Mouse (Mus musculus): Measurements from ENCODE around the gene Rps26.

The Rps26 gene

GRCm38 (mm10) chr10:128606483-128606882 lies 20.1 kb downstream of the Rps26 start:
- DNase-seq (ENCODE audit: low spot score in 2 of 2) = no peak

GRCm38 (mm10) chr10:128602470-128603128 lies 23.9 kb downstream of the Rps26 start:
- no peak for DNase-seq (ENCODE audit: low spot score in 2 of 2)

GRCm38 (mm10) chr10:128601499-128601898 lies 25.0 kb downstream of the Rps26 start:
- DNase-seq (ENCODE audit: low spot score in 2 of 2) = no peak

- no peak for DNase-seq (ENCODE audit: low spot score in 2 of 2)
These were observed 28.1 kb downstream of the Rps26 start for GRCm38 (mm10) chr10:128598476-128598875.

- no peak for DNase-seq (ENCODE audit: low spot score in 2 of 2)
These were observed 33.8 kb downstream of the Rps26 start for GRCm38 (mm10) chr10:128592797-128593196.

- DNase-seq (ENCODE audit: low spot score in 2 of 2) = no peak
These were observed 35.1 kb downstream of the Rps26 start for GRCm38 (mm10) chr10:128591436-128591835.

- DNase-seq (ENCODE audit: low spot score in 2 of 2) = peak; percentile 48 to 63
These were observed 36.3 kb downstream of the Rps26 start for GRCm38 (mm10) chr10:128590193-128590690.

- DNase-seq (ENCODE audit: low spot score in 2 of 2) = peak; percentile 72 to 75
These were observed 36.9 kb downstream of the Rps26 start, which contains the start of gene Erbb3 for GRCm38 (mm10) chr10:128589464-128590192. Gene Erbb3 (minus strand): TSS chr10:128589652.

GRCm38 (mm10) chr10:128588775-128589463 lies 37.6 kb downstream of the Rps26 start:
- DNase-seq (ENCODE audit: low spot score in 2 of 2) = peak in 1 of 2 experiments; percentile 50

GRCm38 (mm10) chr10:128588136-128588535 lies 38.4 kb downstream of the Rps26 start:
- DNase-seq (ENCODE audit: low spot score in 2 of 2) = no peak

GRCm38 (mm10) chr10:128587697-128588096 lies 38.9 kb downstream of the Rps26 start:
- DNase-seq (ENCODE audit: low spot score in 2 of 2) = no peak

- no peak for DNase-seq (ENCODE audit: low spot score in 2 of 2)
These were observed 39.4 kb downstream of the Rps26 start for GRCm38 (mm10) chr10:128587120-128587519.

GRCm38 (mm10) chr10:128586546-128586945 lies 40.0 kb downstream of the Rps26 start:
- no peak for DNase-seq (ENCODE audit: low spot score in 2 of 2)

- DNase-seq (ENCODE audit: low spot score in 2 of 2) = peak; percentile 72 to 73
These were observed 42.2 kb downstream of the Rps26 start for GRCm38 (mm10) chr10:128584386-128584785.

GRCm38 (mm10) chr10:128583644-128584043 lies 42.9 kb downstream of the Rps26 start:
- DNase-seq (ENCODE audit: low spot score in 2 of 2) = peak; percentile 35 to 61

GRCm38 (mm10) chr10:128579731-128580130 lies 46.8 kb downstream of the Rps26 start:
- DNase-seq (ENCODE audit: low spot score in 2 of 2) = no peak

- no peak for DNase-seq (ENCODE audit: low spot score in 2 of 2)
These were observed 47.2 kb downstream of the Rps26 start for GRCm38 (mm10) chr10:128579298-128579697.

GRCm38 (mm10) chr10:128578330-128578729 lies 48.2 kb downstream of the Rps26 start:
- no peak for DNase-seq (ENCODE audit: low spot score in 2 of 2)

- no peak for DNase-seq (ENCODE audit: low spot score in 2 of 2)
These were observed 51.5 kb downstream of the Rps26 start for GRCm38 (mm10) chr10:128575063-128575462.
